Mouse (Mus musculus) spleen, adult 2 months (tissue): Measurements from ENCODE around the gene Rexo5.

ENCODE experiments used
- CTCF ChIP-seq: fragments of 200-500 bp; IDR thresholded peaks from 2 replicates; pipeline ENCODE4 v1.5.1; 2011; ENCODE audit warnings: mild to moderate bottlenecking, inconsistent platforms; ENCODE audit not compliant: insufficient read depth, insufficient read length, insufficient replicate concordance; ENCODE audit errors: extremely low read depth
- POLR2A ChIP-seq: fragments of 200-500 bp; IDR thresholded peaks from 2 replicates; pipeline ENCODE4 v1.6.1; 2011; ENCODE audit warnings: low read depth, low read length, inconsistent platforms

DNA sequence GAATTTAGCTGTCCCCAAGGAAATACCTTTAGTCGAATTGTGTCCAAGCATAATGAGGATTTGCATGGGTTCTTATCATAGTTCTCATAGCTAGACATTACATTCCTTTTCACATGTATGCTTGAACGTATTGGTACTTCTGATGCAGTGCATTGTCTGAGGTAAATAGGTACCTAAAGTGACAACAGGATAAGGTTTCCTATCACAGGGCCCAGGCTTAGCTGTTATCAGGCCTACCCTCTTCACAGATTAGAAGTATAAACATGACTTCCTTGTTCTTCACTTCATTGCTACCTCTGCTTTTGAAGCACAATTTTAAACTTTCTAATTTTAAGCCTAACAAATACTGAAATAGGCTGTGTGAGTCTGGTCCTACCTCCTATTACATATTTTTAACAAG is 51.7 kb downstream of the Rexo5 start:
- TF ChIP-seq CTCF = no peak
- no peak for TF ChIP-seq POLR2A
